Mouse (Mus musculus) heart, embryonic 10.5 days (tissue): ENCODE results near the gene Cda. TPM values are rescaled to one million over a fixed set of nuclear protein-coding genes. Genes with fewer than 3 reads are reported as not detected.

Experiments
- DNase-seq: peaks from one replicate; pipeline ENCODE4 v3.0.0-alpha.2; 2017; ENCODE audit warnings: low spot score
- H3K27ac ChIP-seq: fragments of 300-500 bp; sonication (generic); 2 replicates; pipeline ENCODE4 v1.5.1; 2016; ENCODE audit warnings: mild to moderate bottlenecking
- H3K27me3 ChIP-seq: fragments of 300-500 bp; sonication (generic); 2 replicates; pipeline ENCODE4 v1.6.1; 2016; ENCODE audit warnings: mild to moderate bottlenecking; ENCODE audit not compliant: poor library complexity, insufficient read depth, severe bottlenecking
- H3K36me3 ChIP-seq: fragments of 300-500 bp; sonication (generic); 2 replicates; pipeline ENCODE4 v1.6.1; 2016; ENCODE audit warnings: mild to moderate bottlenecking, moderate library complexity
- H3K4me1 ChIP-seq: fragments of 300-500 bp; sonication (generic); 2 replicates; pipeline ENCODE4 v1.6.1; 2016; ENCODE audit warnings: mild to moderate bottlenecking
- H3K4me3 ChIP-seq: fragments of 300-500 bp; sonication (generic); 2 replicates; pipeline ENCODE4 v1.5.1; 2016; ENCODE audit warnings: mild to moderate bottlenecking, moderate library complexity
- H3K9me3 ChIP-seq: fragments of 300-500 bp; sonication (generic); 2 replicates; pipeline ENCODE4 v1.6.1; 2016; ENCODE audit warnings: mild to moderate bottlenecking, moderate library complexity
- WGBS: fragments of 180-500 bp; shearing (Covaris S2); methylation state at CpG from one replicate; pipeline ENCODE4 v1.1.7; 2016; 5-methylcytosine and 5-hydroxymethylcytosine counted together
- polyA plus RNA-seq: library from polyadenylated mRNA; unstranded; fragments of >200 nt; fragmentation: Nextera tagmentation; extraction: Ambion mirVana; gene quantifications from 2 replicates; pipeline ENCODE4 v1.2.1, GENCODE M21; 2016

Cda gene
- polyA plus RNA-seq, 1 experiment from 2014 or later = 5.2 TPM

- H3K36me3 ChIP-seq = peaks cover 65% of the 10 kb centered on the region
- H3K27me3 ChIP-seq = no peaks in the 10 kb centered on the region
- no peak overlapping the region for H3K27ac ChIP-seq
- peaks cover 22% of the 10 kb centered on the region for H3K4me1 ChIP-seq
- DNase-seq = no peak
- H3K4me3 ChIP-seq = no peak overlapping the region
- H3K9me3 ChIP-seq = no peaks in the 10 kb centered on the region
- 93% methylated on average over 12 of the region's 12 CpGs for WGBS
Observed at GRCm38 (mm10) chr4:138307739-138308138, 60.1 kb downstream of the Cda start.

GRCm38 (mm10) chr4:138307025-138307424 lies 60.8 kb downstream of the Cda start:
- Histone ChIP-seq H3K9me3 (no peaks in the 10 kb centered on the region), H3K27me3 (no peaks in the 10 kb centered on the region), H3K4me3 (no peak overlapping the region), H3K4me1 (peaks cover 22% of the 10 kb centered on the region), H3K36me3 (peaks cover 57% of the 10 kb centered on the region), H3K27ac (no peak overlapping the region)
- peak; percentile 64 for DNase-seq
- WGBS = 88% methylated on average over 3 of the region's 3 CpGs

GRCm38 (mm10) chr4:138304340-138305104 lies 63.3 kb downstream of the Cda start, which contains the start of gene Ddost:
TSS of gene Ddost (plus strand) at chr4:138304730.
- Histone ChIP-seq H3K4me3 (peak within 1 kb of the TSS; percentile 98), H3K27ac (peak within 1 kb of the TSS; percentile 93), H3K9me3 (no peaks in the 10 kb centered on the region), H3K4me1 (peaks cover 22% of the 10 kb centered on the region), H3K27me3 (no peaks in the 10 kb centered on the region), H3K36me3 (peaks cover 32% of the 10 kb centered on the region)
- WGBS = under 1% methylated on average over 64 of the region's 64 CpGs
- DNase-seq = peak; percentile 99

GRCm38 (mm10) chr4:138303742-138304141 lies 64.0 kb downstream of the Cda start:
- H3K4me3 ChIP-seq = peak overlapping the region; percentile 98
- H3K4me1 ChIP-seq = peaks cover 22% of the 10 kb centered on the region
- peak overlapping the region; percentile 93 for H3K27ac ChIP-seq
- no peaks in the 10 kb centered on the region for H3K27me3 ChIP-seq
- H3K9me3 ChIP-seq = no peaks in the 10 kb centered on the region
- no peak for DNase-seq
- 20% methylated on average over 18 of the region's 18 CpGs for WGBS
- H3K36me3 ChIP-seq = peaks cover 25% of the 10 kb centered on the region

- Histone ChIP-seq H3K9me3 (no peaks in the 10 kb centered on the region), H3K27ac (no peak overlapping the region), H3K27me3 (no peaks in the 10 kb centered on the region), H3K4me1 (peaks cover 22% of the 10 kb centered on the region), H3K4me3 (0 out of 2 replicates have a peak overlapping the region, but pooled peaks have one; percentile 98), H3K36me3 (peaks cover 17% of the 10 kb centered on the region)
- DNase-seq = no peak
- 87% methylated on average over 3 of the region's 3 CpGs for WGBS
Observed at GRCm38 (mm10) chr4:138303011-138303410, 64.8 kb downstream of the Cda start.

- Histone ChIP-seq H3K4me3 (no peak overlapping the region), H3K27me3 (no peaks in the 10 kb centered on the region), H3K4me1 (peaks cover 22% of the 10 kb centered on the region), H3K36me3 (peaks cover under 1% of the 10 kb centered on the region; the same call in 1 of the 2 replicates), H3K27ac (no peak overlapping the region), H3K9me3 (no peaks in the 10 kb centered on the region)
- no peak for DNase-seq
- WGBS = 79% methylated on average over 10 of the region's 10 CpGs
Observed at GRCm38 (mm10) chr4:138301271-138301780, 66.5 kb downstream of the Cda start.

- Histone ChIP-seq H3K27me3 (peaks cover 4% of the 10 kb centered on the region; the same call in 1 of the 2 replicates), H3K27ac (no peak overlapping the region), H3K4me1 (no peaks in the 10 kb centered on the region), H3K36me3 (no peaks in the 10 kb centered on the region), H3K4me3 (no peak overlapping the region), H3K9me3 (no peaks in the 10 kb centered on the region)
- WGBS = 78% methylated on average over 10 of the region's 14 CpGs
- DNase-seq = no peak
Observed at GRCm38 (mm10) chr4:138293949-138294550, 73.7 kb downstream of the Cda start.

GRCm38 (mm10) chr4:138293261-138293948 lies 74.4 kb downstream of the Cda start:
- no peak overlapping the region for H3K4me3 ChIP-seq
- H3K9me3 ChIP-seq = no peaks in the 10 kb centered on the region
- peaks cover 4% of the 10 kb centered on the region; the same call in 1 of the 2 replicates for H3K27me3 ChIP-seq
- 81% methylated on average over 18 of the region's 18 CpGs for WGBS
- H3K4me1 ChIP-seq = no peaks in the 10 kb centered on the region
- no peaks in the 10 kb centered on the region for H3K36me3 ChIP-seq
- H3K27ac ChIP-seq = no peak overlapping the region
- DNase-seq = no peak

- WGBS = 85% methylated on average over 13 of the region's 13 CpGs
- Histone ChIP-seq H3K4me1 (no peaks in the 10 kb centered on the region), H3K36me3 (no peaks in the 10 kb centered on the region), H3K9me3 (no peaks in the 10 kb centered on the region), H3K4me3 (no peak overlapping the region), H3K27ac (no peak overlapping the region), H3K27me3 (peaks cover 18% of the 10 kb centered on the region; the same call in 1 of the 2 replicates)
- DNase-seq = no peak
Observed at GRCm38 (mm10) chr4:138292028-138292427, 75.8 kb downstream of the Cda start.

- DNase-seq = no peak
- Histone ChIP-seq H3K36me3 (no peaks in the 10 kb centered on the region), H3K4me3 (no peak overlapping the region), H3K9me3 (no peaks in the 10 kb centered on the region), H3K27ac (no peak overlapping the region), H3K27me3 (peaks cover 21% of the 10 kb centered on the region; the same call in 1 of the 2 replicates), H3K4me1 (no peaks in the 10 kb centered on the region)
- 76% methylated on average over 7 of the region's 7 CpGs for WGBS
Observed at GRCm38 (mm10) chr4:138288691-138289090, 79.1 kb downstream of the Cda start.
